Mouse (Mus musculus): ENCODE results near the gene Dpep1.
"Not testable (repeated sequence)": the region's sequence is repeated elsewhere in the genome, so short reads cannot be mapped to it uniquely, and the experiment has no call there.

Gene Dpep1

DNA sequence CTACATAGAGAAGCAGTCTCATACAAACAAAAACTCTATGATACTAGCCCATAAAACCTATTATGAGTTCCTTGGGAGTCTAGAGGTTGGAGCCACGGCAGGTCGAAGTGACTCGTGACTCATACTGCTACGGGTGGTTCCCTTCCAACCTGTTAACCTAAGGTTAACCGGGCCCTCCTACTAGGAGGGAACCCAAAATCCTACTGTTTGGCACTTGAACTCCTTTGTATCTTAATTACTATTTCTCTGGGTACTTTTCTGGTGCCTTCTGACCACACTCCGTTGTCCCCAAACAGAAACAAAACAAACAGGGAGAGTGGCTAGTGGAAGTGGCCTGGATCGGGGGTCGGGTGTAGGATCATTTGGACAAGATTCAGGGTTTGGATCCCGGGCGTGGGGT is 25.8 kb downstream of the Dpep1 start:
- no peak for DNase-seq (ENCODE audit: extremely low read depth, low read depth, low spot score)

DNA sequence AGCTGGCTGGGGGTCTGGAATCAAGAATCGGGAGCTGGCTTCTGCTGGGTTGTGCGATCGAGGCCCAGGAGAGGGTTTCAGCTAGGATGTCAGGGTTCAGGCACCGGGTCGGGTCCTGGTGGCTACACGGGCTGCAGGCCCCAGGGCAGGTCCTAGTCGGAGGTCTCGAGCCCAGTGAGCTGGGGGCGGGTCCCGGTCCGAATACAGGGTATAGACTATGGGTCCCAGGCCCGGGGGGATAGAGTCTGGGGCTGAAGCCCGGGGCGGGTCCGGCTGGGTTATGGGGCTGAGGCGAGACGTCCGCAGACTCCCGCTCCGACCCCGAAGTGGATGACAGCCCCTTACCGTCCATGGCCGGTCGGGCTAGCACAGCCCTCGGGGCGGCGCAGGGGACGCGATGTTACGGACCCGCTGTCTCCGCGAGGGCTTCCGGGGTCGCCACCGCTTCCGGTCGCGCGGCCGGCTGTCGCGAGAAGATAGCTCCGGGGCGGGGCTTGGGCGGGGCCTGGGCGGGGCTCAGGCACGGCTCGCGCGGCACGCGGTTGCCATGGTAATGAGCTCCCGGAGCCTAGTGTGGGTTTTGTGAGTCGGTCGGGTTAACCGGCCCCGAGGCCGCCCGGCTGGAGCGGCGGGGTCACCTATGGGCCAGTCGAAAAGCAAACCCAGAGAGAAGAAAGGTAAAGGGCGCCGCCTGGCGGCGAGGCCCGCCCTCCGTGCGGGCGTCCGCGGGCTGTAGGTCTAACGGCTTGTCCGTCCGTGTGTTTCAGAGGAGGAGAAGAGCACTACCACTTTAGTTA is 26.5 kb downstream of the Dpep1 start, which contains the start of the genes Chmp1a and Spata33:
TSS of gene Chmp1a (minus strand) at position 443 of the 797 bp plus-strand sequence.
TSS of gene Spata33 (plus strand) at position 512 of the 797 bp plus-strand sequence.
- no peak for DNase-seq (ENCODE audit: extremely low read depth, low read depth, low spot score)

- DNase-seq (ENCODE audit: extremely low read depth, low read depth, low spot score) = no peak
Observed at GRCm38 (mm10) chr8:123213118-123213772, 27.2 kb downstream of the Dpep1 start.

- DNase-seq (ENCODE audit: extremely low read depth, low read depth, low spot score) = no peak
Observed at GRCm38 (mm10) chr8:123215430-123215829, 29.4 kb downstream of the Dpep1 start.

GRCm38 (mm10) chr8:123220917-123221316 is 34.9 kb downstream of the Dpep1 start:
- no peak for DNase-seq (ENCODE audit: extremely low read depth, low read depth, low spot score)

DNA sequence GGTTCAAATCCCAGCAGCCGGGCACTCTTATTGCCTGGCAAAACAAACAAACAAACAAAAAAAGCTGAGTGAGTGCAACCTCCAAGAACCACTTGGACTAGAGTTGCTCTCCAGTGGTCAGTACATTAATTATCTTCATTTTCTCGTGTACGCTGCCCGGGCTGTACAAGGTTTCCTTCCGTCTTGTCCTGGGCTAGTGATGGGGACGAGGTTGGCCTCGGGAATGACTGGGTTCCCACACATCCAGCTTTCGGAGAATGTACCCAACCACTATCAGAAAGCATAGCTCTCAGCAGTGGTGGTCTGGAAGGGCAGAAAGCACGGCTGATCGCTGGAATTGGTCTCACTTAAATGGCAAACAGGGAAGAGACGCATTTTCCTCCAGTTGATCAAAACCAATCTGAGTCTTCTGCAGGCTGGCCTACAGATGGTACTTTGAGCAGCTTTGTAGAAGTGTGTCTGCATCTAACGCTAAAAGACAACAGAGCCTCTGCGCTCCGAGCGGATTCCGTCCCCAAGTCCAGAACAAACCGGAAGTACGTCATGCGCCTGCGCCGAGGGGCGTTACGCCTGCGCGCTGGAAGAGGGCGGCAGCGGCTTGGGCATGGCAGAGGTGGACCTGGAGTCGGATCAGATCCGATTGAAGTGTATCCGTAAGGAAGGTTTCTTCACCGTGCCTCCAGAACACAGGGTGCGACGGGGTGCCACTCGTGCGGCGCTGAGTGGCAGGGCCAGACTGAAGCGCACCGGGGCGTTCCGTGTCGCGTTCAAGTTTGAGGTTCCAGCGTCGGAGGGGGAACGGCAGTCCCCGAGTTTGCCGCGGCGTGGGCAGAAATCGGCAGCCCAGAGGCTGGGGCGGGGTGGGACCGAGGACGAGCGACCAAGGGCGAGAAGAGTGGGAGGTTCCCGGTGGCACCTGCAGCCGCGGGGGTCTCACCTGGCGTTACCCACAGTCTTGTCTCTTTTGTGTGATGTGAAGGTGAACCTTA is 38.5 kb downstream of the Dpep1 start, which contains the start of gene Cdk10:
TSS of gene Cdk10 (plus strand) at position 565 of the 989 bp plus-strand sequence.
- DNase-seq (ENCODE audit: extremely low read depth, low read depth, low spot score) = no peak

- DNase-seq (ENCODE audit: extremely low read depth, low read depth, low spot score) = no peak
Observed at GRCm38 (mm10) chr8:123228416-123228815, 42.4 kb downstream of the Dpep1 start.

- DNase-seq (ENCODE audit: extremely low read depth, low read depth, low spot score) = not testable (repeated sequence)
Observed at GRCm38 (mm10) chr8:123230326-123230725, 44.3 kb downstream of the Dpep1 start.

GRCm38 (mm10) chr8:123231742-123232141 is 45.7 kb downstream of the Dpep1 start:
- DNase-seq (ENCODE audit: extremely low read depth, low read depth, low spot score) = no peak

DNA sequence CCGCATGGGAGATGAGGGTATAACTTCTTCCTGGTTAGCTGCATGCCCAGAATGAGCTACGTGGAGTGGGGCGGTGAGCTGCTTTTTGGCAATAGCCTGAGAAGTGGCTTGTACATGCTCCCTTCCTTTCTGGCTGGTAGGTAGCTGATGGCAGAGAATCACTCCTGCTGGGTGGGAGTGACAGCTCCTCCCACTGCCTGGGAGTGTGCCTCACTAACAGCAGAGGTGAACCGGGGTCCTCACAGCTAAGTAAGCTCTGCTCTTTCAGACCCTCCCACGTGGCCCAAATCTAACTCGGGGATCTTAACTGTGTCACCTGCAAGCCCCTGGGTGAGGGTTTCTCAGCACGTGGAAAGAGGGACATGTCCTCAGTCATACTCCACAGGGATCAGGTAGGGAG is 46.5 kb downstream of the Dpep1 start:
- no peak for DNase-seq (ENCODE audit: extremely low read depth, low read depth, low spot score)

DNA sequence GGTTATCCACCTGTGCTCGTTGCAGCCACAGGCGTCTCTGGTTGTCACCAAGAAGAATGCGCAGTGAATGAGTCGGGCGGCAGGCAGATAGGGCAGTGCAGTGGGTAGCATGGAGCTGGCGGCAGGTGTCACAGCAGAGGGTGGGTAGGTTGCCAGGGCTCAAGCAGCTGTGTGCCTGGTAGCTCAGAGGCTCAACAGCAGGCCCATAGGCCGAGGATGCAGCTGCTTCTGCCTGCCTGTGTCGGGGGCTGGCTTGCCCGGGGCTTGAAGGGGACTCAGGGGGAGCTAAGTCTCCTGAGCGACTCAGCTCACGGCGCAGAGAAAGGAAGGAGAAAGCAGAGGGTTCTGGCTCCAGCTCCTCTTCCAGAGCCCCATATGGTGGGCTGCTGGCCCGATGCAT is 47.3 kb downstream of the Dpep1 start:
- DNase-seq (ENCODE audit: extremely low read depth, low read depth, low spot score) = no peak

- no peak for DNase-seq (ENCODE audit: extremely low read depth, low read depth, low spot score)
Observed at GRCm38 (mm10) chr8:123233760-123234159, 47.7 kb downstream of the Dpep1 start.

GRCm38 (mm10) chr8:123234918-123235519 is 49.0 kb downstream of the Dpep1 start:
- DNase-seq (ENCODE audit: extremely low read depth, low read depth, low spot score) = no peak

- peak; percentile 84 for DNase-seq (ENCODE audit: extremely low read depth, low read depth, low spot score)
Observed at GRCm38 (mm10) chr8:123235520-123236497, 49.8 kb downstream of the Dpep1 start, which contains the start of gene Spata2l. Gene Spata2l (minus strand): TSS chr8:123236233.

GRCm38 (mm10) chr8:123239398-123239797 is 53.4 kb downstream of the Dpep1 start:
- no peak for DNase-seq (ENCODE audit: extremely low read depth, low read depth, low spot score)

GRCm38 (mm10) chr8:123242107-123242923 is 56.3 kb downstream of the Dpep1 start:
- DNase-seq (ENCODE audit: extremely low read depth, low read depth, low spot score) = no peak

DNA sequence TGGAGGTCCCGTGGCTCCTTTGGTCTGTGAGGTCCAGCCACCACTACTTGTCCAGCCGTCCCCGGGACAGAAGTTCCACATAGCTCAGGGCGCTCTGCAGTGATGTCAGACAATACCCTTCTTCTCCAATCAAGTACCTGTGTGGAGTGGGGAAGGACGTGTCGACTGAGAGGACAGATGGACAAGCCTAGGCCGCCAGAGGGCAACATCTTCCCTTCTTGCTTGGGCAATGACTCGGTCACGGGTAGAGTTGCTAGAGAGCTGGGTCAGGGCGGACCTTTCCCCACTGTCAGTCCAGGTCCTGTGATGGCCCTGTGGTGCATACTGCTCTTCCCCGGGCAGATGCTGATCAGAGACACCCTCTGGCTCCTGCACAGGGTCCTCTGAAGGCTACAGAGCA is 57.0 kb downstream of the Dpep1 start:
- DNase-seq (ENCODE audit: extremely low read depth, low read depth, low spot score) = no peak

- no peak for DNase-seq (ENCODE audit: extremely low read depth, low read depth, low spot score)
Observed at GRCm38 (mm10) chr8:123244382-123244781, 58.3 kb downstream of the Dpep1 start.

Data from fat pad, adult 2 months (tissue).